Mouse (Mus musculus) lung, embryonic 14.5 days (tissue): ENCODE data around the gene Gm48551. TPM values are rescaled to one million over a fixed set of nuclear protein-coding genes. Genes with fewer than 3 reads are reported as not detected.

Source experiments
- ATAC-seq: fragments of 200-750 bp; cut with Nextera tagmentation; 2 replicates; pipeline ENCODE4 v1.8.0; 2017; ENCODE audit warnings: mild to moderate bottlenecking, moderate TSS enrichment, moderate library complexity; ENCODE audit not compliant: insufficient read depth
- DNase-seq: peaks from one replicate; pipeline ENCODE4 v3.0.0-alpha.2; 2015
- H3K27ac ChIP-seq: fragments of 300-500 bp; sonication (generic); 2 replicates; pipeline ENCODE4 v1.5.1; 2014; ENCODE audit warnings: low read depth, mild to moderate bottlenecking, moderate library complexity
- H3K27me3 ChIP-seq: fragments of 300-500 bp; sonication (generic); 2 replicates; pipeline ENCODE4 v1.6.1; 2014; ENCODE audit warnings: low read length, control low read depth; ENCODE audit not compliant: insufficient read depth
- H3K36me3 ChIP-seq: fragments of 300-500 bp; sonication (generic); 2 replicates; pipeline ENCODE4 v1.6.1; 2014; ENCODE audit warnings: control low read depth; ENCODE audit not compliant: insufficient read depth
- H3K4me1 ChIP-seq: fragments of 300-500 bp; sonication (generic); 2 replicates; pipeline ENCODE4 v1.6.1; 2014; ENCODE audit warnings: antibody characterized with exemption, control low read depth; ENCODE audit not compliant: insufficient read depth
- H3K4me2 ChIP-seq: fragments of 300-500 bp; sonication (generic); 2 replicates; pipeline ENCODE4 v1.6.1; 2014; ENCODE audit warnings: mild to moderate bottlenecking
- H3K4me3 ChIP-seq: fragments of 300-500 bp; sonication (generic); 2 replicates; pipeline ENCODE4 v1.5.1; 2014; ENCODE audit warnings: low read depth, low read length
- H3K9ac ChIP-seq: fragments of 300-500 bp; sonication (generic); 2 replicates; pipeline ENCODE4 v1.6.1; 2014
- H3K9me3 ChIP-seq: fragments of 300-500 bp; sonication (generic); 2 replicates; pipeline ENCODE4 v1.6.1; 2016; ENCODE audit warnings: low read depth, low read length, control low read depth
- CTCF ChIP-seq: IDR thresholded peaks from 2 replicates; pipeline ENCODE4 v1.5.1; 2016; ENCODE audit warnings: antibody characterized with exemption, low read depth
- WGBS: fragments of 180-500 bp; shearing (Covaris S2); extraction: QIAGEN DNeasy Blood & Tissue Kit; methylation state at CpG from one replicate; pipeline ENCODE4 v1.1.7; 2014; 5-methylcytosine and 5-hydroxymethylcytosine counted together
- polyA plus RNA-seq: library from polyadenylated mRNA; unstranded; fragments of >200 nt; fragmentation: Nextera tagmentation; extraction: Ambion mirVana; gene quantifications from 2 replicates; pipeline ENCODE4 v1.2.1, GENCODE M21; 2014

The Gm48551 gene
- polyA plus RNA-seq, 1 experiment from 2014 or later, result 3.8 TPM

- no peak for TF ChIP-seq CTCF
- no peaks in the 10 kb centered on the region; the same call in 1 of the 2 replicates for H3K27me3 ChIP-seq
- no peak for DNase-seq
- H3K9ac ChIP-seq, result no peak overlapping the region
- no peaks in the 10 kb centered on the region for H3K9me3 ChIP-seq
- 80% methylated on average over 3 of the region's 3 CpGs for WGBS
- H3K4me2 ChIP-seq, result no peak overlapping the region
- no peak overlapping the region for H3K27ac ChIP-seq
- no peak for ATAC-seq
- peaks cover 24% of the 10 kb centered on the region for H3K36me3 ChIP-seq
- H3K4me3 ChIP-seq, result no peak overlapping the region
- H3K4me1 ChIP-seq, result peaks cover 13% of the 10 kb centered on the region
Measured at GRCm38 (mm10) chr10:81422661-81423217, 38.5 kb downstream of the Gm48551 start.

GRCm38 (mm10) chr10:81423476-81424245 is 39.4 kb downstream of the Gm48551 start:
- 58% methylated on average over 4 of the region's 4 CpGs for WGBS
- no peak for DNase-seq
- no peak for ATAC-seq
- Histone ChIP-seq H3K4me2 (peak overlapping the region; percentile 82), H3K27me3 (no peaks in the 10 kb centered on the region; the same call in 1 of the 2 replicates), H3K27ac (peak overlapping the region; percentile 83; the same call in 1 of the 2 replicates), H3K4me1 (peaks cover 12% of the 10 kb centered on the region; the same call in 1 of the 2 replicates), H3K36me3 (peaks cover 23% of the 10 kb centered on the region), H3K9me3 (no peaks in the 10 kb centered on the region), H3K9ac (peak overlapping the region; percentile 47), H3K4me3 (no peak overlapping the region)
- TF ChIP-seq CTCF, result no peak

GRCm38 (mm10) chr10:81424246-81425051 is 40.2 kb downstream of the Gm48551 start:
- ATAC-seq (peak; percentile 18; the same call in 1 of the 2 replicates), DNase-seq (peak; percentile 74)
- H3K9ac ChIP-seq, result peak overlapping the region; percentile 47
- H3K4me2 ChIP-seq, result peak overlapping the region; percentile 82
- WGBS, result 7% methylated on average over 25 of the region's 25 CpGs
- no peaks in the 10 kb centered on the region; the same call in 1 of the 2 replicates for H3K27me3 ChIP-seq
- TF ChIP-seq CTCF, result no peak
- H3K4me3 ChIP-seq, result peak overlapping the region; percentile 71
- H3K36me3 ChIP-seq, result peaks cover 15% of the 10 kb centered on the region
- peak overlapping the region; percentile 83 for H3K27ac ChIP-seq
- H3K9me3 ChIP-seq, result no peaks in the 10 kb centered on the region
- peaks cover 8% of the 10 kb centered on the region; the same call in 1 of the 2 replicates for H3K4me1 ChIP-seq

GRCm38 (mm10) chr10:81425236-81425850 is 41.1 kb downstream of the Gm48551 start:
- peak overlapping the region; percentile 71 for H3K4me3 ChIP-seq
- H3K4me1 ChIP-seq, result peaks cover 8% of the 10 kb centered on the region; the same call in 1 of the 2 replicates
- TF ChIP-seq CTCF, result no peak
- peaks cover 8% of the 10 kb centered on the region for H3K36me3 ChIP-seq
- peak overlapping the region; percentile 82 for H3K4me2 ChIP-seq
- 30% methylated on average over 10 of the region's 10 CpGs for WGBS
- H3K27ac ChIP-seq, result peak overlapping the region; percentile 83
- peak overlapping the region; percentile 36 for H3K9ac ChIP-seq
- ATAC-seq, result no peak
- peak; percentile 28 for DNase-seq
- H3K27me3 ChIP-seq, result no peaks in the 10 kb centered on the region; the same call in 1 of the 2 replicates
- no peaks in the 10 kb centered on the region for H3K9me3 ChIP-seq

GRCm38 (mm10) chr10:81426081-81426671 is 41.9 kb downstream of the Gm48551 start:
- peaks cover 8% of the 10 kb centered on the region; the same call in 1 of the 2 replicates for H3K4me1 ChIP-seq
- no peaks in the 10 kb centered on the region for H3K9me3 ChIP-seq
- H3K4me2 ChIP-seq, result peak overlapping the region; percentile 82
- WGBS, result 2% methylated on average over 18 of the region's 33 CpGs
- no peak for TF ChIP-seq CTCF
- peak overlapping the region; percentile 82 for H3K9ac ChIP-seq
- H3K27me3 ChIP-seq, result no peaks in the 10 kb centered on the region; the same call in 1 of the 2 replicates
- peak overlapping the region; percentile 61; the same call in 1 of the 2 replicates for H3K27ac ChIP-seq
- H3K36me3 ChIP-seq, result no peaks in the 10 kb centered on the region
- peak; percentile 40 for DNase-seq
- ATAC-seq, result no peak
- H3K4me3 ChIP-seq, result peak overlapping the region; percentile 71

GRCm38 (mm10) chr10:81426897-81427296 is 42.6 kb downstream of the Gm48551 start:
- TF ChIP-seq CTCF, result no peak
- under 1% methylated on average over 36 of the region's 38 CpGs for WGBS
- Histone ChIP-seq H3K27ac (peak overlapping the region; percentile 61; the same call in 1 of the 2 replicates), H3K9me3 (no peaks in the 10 kb centered on the region), H3K9ac (peak overlapping the region; percentile 82), H3K4me2 (peak overlapping the region; percentile 82), H3K4me3 (peak overlapping the region; percentile 71), H3K36me3 (no peaks in the 10 kb centered on the region), H3K27me3 (no peaks in the 10 kb centered on the region; the same call in 1 of the 2 replicates), H3K4me1 (peaks cover 8% of the 10 kb centered on the region; the same call in 1 of the 2 replicates)
- DNase-seq (peak; percentile 64), ATAC-seq (no peak)
